Mouse (Mus musculus): ENCODE results near the gene Socs3. TPM values are rescaled to one million over a fixed set of nuclear protein-coding genes. Genes with fewer than 3 reads are reported as not detected.

Gene Socs3
- polyA plus RNA-seq, 1 experiment from 2014 or later, result 13.2 TPM

DNA sequence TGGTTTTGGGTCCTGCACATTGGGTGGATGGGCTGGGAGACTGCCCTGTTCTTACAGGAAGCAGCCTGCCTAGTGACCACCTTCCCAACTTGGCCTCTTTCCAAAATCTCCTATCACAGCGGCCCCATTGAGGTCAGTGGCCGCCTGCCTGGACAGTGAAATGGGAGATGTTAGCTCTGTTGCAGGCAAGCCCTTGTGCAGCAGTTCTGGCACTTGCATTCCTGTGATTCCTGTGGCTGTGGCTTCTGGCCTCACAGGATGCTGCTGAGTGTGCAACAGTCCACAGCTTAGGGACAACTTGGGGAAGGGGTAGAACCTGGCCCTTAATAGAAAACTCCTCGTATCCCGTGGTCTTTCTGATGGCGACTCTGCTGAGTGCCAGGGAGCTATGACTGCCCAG is 33.9 kb upstream of the Socs3 start:
- H3K9me3 ChIP-seq (replicated peaks), result no peaks in the 10 kb centered on the region
- H3K36me3 ChIP-seq, result peaks cover 95% of the 10 kb centered on the region
- DNase-seq (ENCODE audit: low spot score), result no peak
- H3K4me3 ChIP-seq, result no peak overlapping the region
- H3K4me1 ChIP-seq, result peaks cover 15% of the 10 kb centered on the region
- H3K27me3 ChIP-seq (ENCODE audit: low read depth, poor library complexity, severe bottlenecking), result no peaks in the 10 kb centered on the region; the same call in 1 of the 2 replicates
- 88% methylated on average over 5 of the region's 5 CpGs for WGBS
- no peak overlapping the region for H3K27ac ChIP-seq

DNA sequence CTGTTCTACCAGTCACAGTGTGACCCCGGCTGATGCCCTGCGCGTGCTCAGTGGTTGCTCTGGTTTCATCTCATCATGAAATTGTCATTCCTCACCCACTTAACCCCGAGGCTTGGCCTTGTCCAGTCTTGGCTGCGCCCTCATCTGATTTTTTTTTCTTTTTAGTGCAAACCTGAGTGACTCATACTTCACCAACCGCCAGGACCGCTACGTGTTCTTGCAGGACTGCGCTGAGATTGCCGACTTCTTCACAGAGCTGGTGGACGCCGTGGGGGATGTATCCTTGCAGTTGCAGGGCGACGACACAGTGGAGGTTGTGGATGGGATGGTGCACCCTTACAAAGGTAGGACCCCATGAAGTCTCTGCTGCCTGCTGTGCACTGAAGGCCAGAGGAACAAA is 33.3 kb upstream of the Socs3 start:
- H3K4me3 ChIP-seq, result no peak overlapping the region
- H3K36me3 ChIP-seq, result peaks cover 95% of the 10 kb centered on the region
- no peaks in the 10 kb centered on the region for H3K9me3 ChIP-seq (replicated peaks)
- H3K27me3 ChIP-seq (ENCODE audit: low read depth, poor library complexity, severe bottlenecking), result no peaks in the 10 kb centered on the region
- no peak for DNase-seq (ENCODE audit: low spot score)
- 96% methylated on average over 14 of the region's 14 CpGs for WGBS
- no peak overlapping the region for H3K27ac ChIP-seq
- H3K4me1 ChIP-seq, result peaks cover 9% of the 10 kb centered on the region

DNA sequence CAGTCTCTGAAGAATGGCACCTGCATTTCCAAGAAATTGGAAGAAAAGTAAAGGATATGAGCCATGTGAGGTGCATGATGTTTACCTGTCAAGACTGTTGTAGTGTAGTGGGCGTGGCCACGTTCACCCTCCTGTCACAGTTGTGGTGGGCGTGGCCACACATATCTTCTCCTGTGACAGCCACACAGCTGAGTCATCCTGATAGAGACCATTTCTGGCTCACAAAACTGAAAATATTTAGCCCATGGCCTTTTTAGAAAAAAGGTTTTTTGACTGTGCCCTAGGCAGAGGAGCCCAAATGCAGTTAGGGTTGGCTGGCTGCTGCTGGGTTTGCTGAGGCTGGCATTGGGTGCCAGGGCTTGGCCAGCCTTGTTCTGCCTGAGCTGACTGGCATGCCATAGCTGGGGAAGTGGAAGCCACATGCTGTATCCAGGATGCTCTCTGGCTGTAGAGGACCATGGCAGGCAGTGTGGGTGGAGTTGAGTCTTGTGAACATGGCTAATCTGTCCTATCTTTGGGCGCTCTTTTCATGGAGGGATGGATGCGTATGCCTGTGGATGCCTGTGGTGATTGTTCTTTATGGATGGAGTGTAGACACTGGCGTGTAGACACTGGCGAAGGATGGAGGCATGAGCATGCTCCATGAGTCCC is 30.8 kb upstream of the Socs3 start:
- Histone ChIP-seq H3K4me3 (no peak overlapping the region), H3K36me3 (peaks cover 80% of the 10 kb centered on the region), H3K9me3 (replicated peaks) (no peaks in the 10 kb centered on the region), H3K4me1 (peaks cover 10% of the 10 kb centered on the region; the same call in 1 of the 2 replicates), H3K27ac (no peak overlapping the region), H3K27me3 (ENCODE audit: low read depth, poor library complexity, severe bottlenecking) (no peaks in the 10 kb centered on the region)
- no peak for DNase-seq (ENCODE audit: low spot score)
- 91% methylated on average over 7 of the region's 7 CpGs for WGBS

DNA sequence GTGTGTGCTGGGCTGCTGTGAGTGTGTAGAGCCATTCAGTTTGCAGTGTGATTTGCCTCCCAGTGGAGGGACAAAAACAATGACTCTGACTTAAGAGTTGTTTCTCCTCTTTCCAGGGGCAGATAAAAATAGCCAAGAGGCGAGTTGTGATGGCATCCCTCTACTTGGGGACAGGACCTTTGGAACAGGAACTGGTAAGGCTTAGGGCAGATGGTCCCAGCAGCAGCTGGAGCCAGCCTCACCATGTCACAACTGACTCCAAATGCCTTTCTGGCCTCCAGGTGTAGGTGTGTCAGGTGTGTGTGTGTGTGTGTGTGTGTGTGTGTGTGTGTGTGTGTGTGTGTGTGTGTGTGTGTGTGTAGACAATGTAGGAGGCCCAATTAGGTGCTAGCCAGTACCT is 30.2 kb upstream of the Socs3 start:
- Histone ChIP-seq H3K27me3 (ENCODE audit: low read depth, poor library complexity, severe bottlenecking) (no peaks in the 10 kb centered on the region), H3K4me3 (no peak overlapping the region), H3K9me3 (replicated peaks) (no peaks in the 10 kb centered on the region), H3K27ac (no peak overlapping the region), H3K4me1 (peaks cover 15% of the 10 kb centered on the region), H3K36me3 (peaks cover 74% of the 10 kb centered on the region)
- DNase-seq (ENCODE audit: low spot score), result no peak
- WGBS, result 74% methylated on average over 1 of the region's 1 CpGs

DNA sequence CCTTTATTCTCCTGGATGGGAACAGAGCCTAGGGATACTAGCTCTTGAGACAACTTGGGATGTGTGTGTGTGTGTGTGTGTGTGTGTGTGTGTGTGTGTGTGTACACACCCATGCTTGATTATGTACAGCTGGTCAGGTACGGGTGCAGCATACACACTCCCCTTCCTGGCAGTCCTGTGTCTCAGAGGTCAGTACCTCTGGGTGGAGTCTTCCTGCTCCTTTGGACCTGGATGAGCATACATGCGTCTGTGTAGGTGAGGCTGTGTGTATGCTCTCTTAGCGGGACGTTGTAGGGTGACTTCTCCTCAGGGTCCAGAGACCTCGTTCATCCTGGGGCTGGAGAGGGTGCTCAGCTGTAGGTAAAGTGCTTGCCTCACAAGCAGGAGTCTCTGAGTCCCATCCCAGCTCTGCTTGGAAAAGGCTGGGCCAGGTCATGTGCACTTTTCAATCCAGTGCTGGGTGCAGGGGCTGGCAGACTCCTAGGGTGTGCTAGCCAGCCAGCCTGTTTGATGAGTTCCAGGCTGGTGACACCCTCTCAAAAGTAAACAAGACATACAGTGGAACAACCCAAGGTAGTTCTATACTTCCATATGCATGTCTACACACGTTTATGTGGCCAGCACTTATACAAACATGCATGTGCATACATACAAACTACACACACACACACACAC is 29.6 kb upstream of the Socs3 start:
- no peak for DNase-seq (ENCODE audit: low spot score)
- no peak overlapping the region for H3K4me3 ChIP-seq
- no peak overlapping the region for H3K27ac ChIP-seq
- H3K9me3 ChIP-seq (replicated peaks), result no peaks in the 10 kb centered on the region
- WGBS, result 89% methylated on average over 6 of the region's 6 CpGs
- H3K27me3 ChIP-seq (ENCODE audit: low read depth, poor library complexity, severe bottlenecking), result no peaks in the 10 kb centered on the region
- H3K36me3 ChIP-seq, result peaks cover 67% of the 10 kb centered on the region
- peaks cover 21% of the 10 kb centered on the region for H3K4me1 ChIP-seq

DNA sequence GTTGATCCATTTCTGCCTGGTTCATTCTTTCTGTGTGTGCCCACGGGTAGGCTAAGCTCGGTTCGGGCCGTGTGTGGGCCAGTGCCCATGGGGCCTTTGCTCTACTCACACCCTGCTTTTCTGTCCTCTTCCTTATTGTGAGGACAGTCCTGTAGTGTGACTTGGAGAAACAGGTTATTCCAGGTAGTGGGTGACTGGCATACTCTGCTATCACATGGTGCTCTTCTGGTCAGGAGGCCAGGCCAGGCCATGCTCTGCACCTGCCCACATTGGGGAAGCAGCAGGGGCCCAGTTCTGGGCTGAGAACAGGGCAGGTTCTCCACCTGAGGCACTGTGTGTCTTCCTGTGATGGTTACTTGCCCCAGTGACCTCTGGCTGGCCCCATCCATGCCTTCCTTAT is 28.5 kb upstream of the Socs3 start:
- no peaks in the 10 kb centered on the region for H3K27me3 ChIP-seq (ENCODE audit: low read depth, poor library complexity, severe bottlenecking)
- no peaks in the 10 kb centered on the region for H3K9me3 ChIP-seq (replicated peaks)
- WGBS, result 94% methylated on average over 4 of the region's 4 CpGs
- no peak for DNase-seq (ENCODE audit: low spot score)
- H3K27ac ChIP-seq, result no peak overlapping the region
- H3K36me3 ChIP-seq, result peaks cover 56% of the 10 kb centered on the region
- H3K4me1 ChIP-seq, result peaks cover 32% of the 10 kb centered on the region
- no peak overlapping the region for H3K4me3 ChIP-seq

DNA sequence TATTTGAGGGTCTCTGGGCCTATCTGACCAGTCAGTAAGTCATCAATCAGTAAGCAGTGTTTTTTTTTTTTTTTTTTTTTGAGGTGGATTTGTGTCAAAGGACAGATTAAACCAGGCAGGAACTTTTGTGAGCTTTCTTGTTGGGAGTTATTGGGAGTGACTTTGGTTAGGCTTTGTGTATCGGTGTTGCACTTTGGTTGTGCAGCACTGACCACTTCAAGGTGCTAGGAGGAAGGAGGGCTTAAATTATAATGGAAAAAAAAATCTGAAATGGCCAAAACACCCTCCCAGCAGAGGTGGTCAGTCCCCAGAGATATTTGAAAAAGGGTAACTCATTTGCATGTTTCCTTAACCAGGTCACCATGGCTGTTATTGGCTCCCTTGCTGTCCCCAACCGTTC is 27.2 kb upstream of the Socs3 start:
- Histone ChIP-seq H3K36me3 (peaks cover 49% of the 10 kb centered on the region), H3K4me1 (peaks cover 44% of the 10 kb centered on the region), H3K27ac (no peak overlapping the region), H3K27me3 (ENCODE audit: low read depth, poor library complexity, severe bottlenecking) (no peaks in the 10 kb centered on the region), H3K4me3 (no peak overlapping the region), H3K9me3 (replicated peaks) (no peaks in the 10 kb centered on the region)
- DNase-seq (ENCODE audit: low spot score), result no peak
- WGBS, result 98% methylated on average over 2 of the region's 2 CpGs

DNA sequence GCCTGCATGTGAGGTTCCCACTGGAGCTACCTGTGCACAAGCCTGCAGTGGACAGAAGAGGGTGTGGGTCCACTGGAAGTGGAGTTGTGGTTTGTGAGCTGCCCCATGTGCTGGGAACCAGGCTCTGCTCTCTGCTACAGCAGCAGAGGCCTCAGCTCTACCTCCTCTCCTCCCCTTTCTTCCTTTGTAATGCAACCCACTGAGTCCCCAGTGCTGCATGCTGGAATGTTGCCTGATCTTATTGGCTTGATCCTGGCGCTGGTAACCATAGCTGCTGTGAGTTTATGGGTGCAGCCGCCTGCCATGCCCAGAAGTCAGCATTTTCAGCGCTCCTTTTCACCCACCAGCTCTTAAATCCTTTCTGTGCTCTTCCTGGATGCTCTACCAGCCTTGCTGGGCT is 26.2 kb upstream of the Socs3 start:
- no peak overlapping the region for H3K27ac ChIP-seq
- no peaks in the 10 kb centered on the region for H3K9me3 ChIP-seq (replicated peaks)
- H3K36me3 ChIP-seq, result peaks cover 38% of the 10 kb centered on the region
- 30% methylated on average over 3 of the region's 3 CpGs for WGBS
- peaks cover 49% of the 10 kb centered on the region for H3K4me1 ChIP-seq
- H3K27me3 ChIP-seq (ENCODE audit: low read depth, poor library complexity, severe bottlenecking), result no peaks in the 10 kb centered on the region
- no peak overlapping the region for H3K4me3 ChIP-seq
- DNase-seq (ENCODE audit: low spot score), result no peak

DNA sequence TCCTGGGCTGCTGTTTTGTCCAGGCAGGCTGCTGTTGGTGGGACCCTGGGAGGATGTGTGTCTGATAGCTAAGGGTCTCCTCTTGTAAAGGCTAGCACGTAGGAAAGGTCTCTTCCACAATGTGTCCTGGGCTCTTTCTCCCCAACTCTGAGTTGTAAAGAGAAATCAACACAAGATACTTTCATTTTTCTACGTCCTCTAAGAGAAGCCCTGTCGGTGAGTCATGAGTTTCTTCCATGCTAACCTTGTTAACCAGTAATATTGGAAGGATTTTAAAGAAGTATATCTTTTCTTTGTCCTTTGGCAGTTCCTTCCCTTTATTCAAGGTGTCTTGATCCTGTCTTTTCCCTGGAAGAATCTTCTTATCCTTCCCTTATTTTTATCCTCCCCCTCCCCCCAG is 25.8 kb upstream of the Socs3 start:
- Histone ChIP-seq H3K36me3 (peaks cover 34% of the 10 kb centered on the region), H3K4me1 (peaks cover 49% of the 10 kb centered on the region), H3K9me3 (replicated peaks) (no peaks in the 10 kb centered on the region), H3K27ac (no peak overlapping the region), H3K4me3 (no peak overlapping the region), H3K27me3 (ENCODE audit: low read depth, poor library complexity, severe bottlenecking) (no peaks in the 10 kb centered on the region)
- whole genome bisulfite sequencing, result 63% methylated on average over 3 of the region's 3 CpGs
- DNase-seq (ENCODE audit: low spot score), result no peak

DNA sequence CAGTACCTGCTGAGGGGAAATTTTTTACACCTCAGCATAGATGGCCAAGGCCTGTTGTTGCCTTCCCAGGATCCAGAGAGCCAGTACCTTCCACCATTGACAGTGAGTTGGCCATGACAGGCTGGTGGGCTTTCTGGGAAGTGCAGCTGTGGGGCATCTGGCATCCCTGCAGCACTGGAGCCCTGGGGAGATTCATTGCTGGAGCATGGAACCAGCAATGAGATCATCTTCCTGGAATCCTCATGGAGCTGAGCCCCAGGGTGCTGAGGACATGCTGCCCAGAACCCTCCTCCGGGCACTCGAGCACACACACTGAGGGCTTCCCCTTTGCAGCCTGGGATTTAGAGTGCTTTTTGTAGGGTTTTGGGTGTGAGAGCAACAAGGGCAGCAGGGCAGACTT is 25.4 kb upstream of the Socs3 start:
- peaks cover 51% of the 10 kb centered on the region for H3K4me1 ChIP-seq
- H3K27me3 ChIP-seq (ENCODE audit: low read depth, poor library complexity, severe bottlenecking), result no peaks in the 10 kb centered on the region
- no peak overlapping the region for H3K27ac ChIP-seq

DNA sequence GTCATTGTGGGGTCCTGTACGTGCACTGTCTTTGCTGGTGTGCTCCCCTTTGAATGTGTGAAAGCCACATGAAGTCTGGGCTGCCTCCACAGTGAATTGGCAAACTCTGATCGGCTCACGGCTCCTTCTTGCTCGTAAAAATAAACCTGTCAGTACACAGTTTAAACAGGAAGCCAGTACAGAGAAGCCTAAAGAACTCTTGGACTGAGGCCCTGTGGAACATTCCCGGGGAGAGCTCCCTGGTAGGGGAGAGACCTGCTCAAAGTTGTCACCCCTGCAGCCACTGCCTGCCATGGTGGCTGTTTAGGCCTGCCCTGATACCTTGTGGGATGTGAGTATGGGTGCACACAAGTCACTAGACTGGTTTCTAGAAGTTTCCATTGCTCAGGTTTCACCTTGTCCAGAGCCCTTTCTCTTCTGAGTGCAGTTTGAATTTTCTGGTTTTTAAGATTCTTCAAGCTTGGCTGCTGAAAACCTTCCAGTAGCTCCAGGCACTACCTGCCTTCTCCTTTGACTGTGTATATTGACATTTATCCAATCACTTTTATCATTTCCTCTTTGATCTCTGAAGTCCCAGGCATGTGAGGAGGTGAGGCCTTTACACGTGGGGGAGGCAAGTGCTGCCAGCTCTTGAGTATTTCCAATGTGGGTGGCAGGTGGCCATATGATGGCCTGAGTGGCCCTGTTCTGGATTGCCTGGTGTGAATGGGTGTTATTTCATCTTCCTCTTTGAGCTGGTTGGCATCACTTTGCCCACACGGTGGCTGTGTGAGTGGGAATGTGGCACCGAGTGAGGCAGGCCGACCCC is 24.6 kb upstream of the Socs3 start:
- H3K4me3 ChIP-seq, result no peak overlapping the region
- H3K4me1 ChIP-seq, result peaks cover 53% of the 10 kb centered on the region
- H3K27ac ChIP-seq, result no peak overlapping the region
- WGBS, result 58% methylated on average over 9 of the region's 9 CpGs
- no peaks in the 10 kb centered on the region for H3K27me3 ChIP-seq (ENCODE audit: low read depth, poor library complexity, severe bottlenecking)
- peaks cover 22% of the 10 kb centered on the region for H3K36me3 ChIP-seq
- H3K9me3 ChIP-seq (replicated peaks), result no peaks in the 10 kb centered on the region
- DNase-seq (ENCODE audit: low spot score), result no peak

More for the DNA sequence above, 25.4 kb upstream of the Socs3 start:
- DNase-seq (ENCODE audit: low spot score), result no peak
- Histone ChIP-seq H3K9me3 (replicated peaks) (no peaks in the 10 kb centered on the region), H3K36me3 (peaks cover 30% of the 10 kb centered on the region), H3K4me3 (no peak overlapping the region)
- whole genome bisulfite sequencing, result 61% methylated on average over 2 of the region's 2 CpGs

DNA sequence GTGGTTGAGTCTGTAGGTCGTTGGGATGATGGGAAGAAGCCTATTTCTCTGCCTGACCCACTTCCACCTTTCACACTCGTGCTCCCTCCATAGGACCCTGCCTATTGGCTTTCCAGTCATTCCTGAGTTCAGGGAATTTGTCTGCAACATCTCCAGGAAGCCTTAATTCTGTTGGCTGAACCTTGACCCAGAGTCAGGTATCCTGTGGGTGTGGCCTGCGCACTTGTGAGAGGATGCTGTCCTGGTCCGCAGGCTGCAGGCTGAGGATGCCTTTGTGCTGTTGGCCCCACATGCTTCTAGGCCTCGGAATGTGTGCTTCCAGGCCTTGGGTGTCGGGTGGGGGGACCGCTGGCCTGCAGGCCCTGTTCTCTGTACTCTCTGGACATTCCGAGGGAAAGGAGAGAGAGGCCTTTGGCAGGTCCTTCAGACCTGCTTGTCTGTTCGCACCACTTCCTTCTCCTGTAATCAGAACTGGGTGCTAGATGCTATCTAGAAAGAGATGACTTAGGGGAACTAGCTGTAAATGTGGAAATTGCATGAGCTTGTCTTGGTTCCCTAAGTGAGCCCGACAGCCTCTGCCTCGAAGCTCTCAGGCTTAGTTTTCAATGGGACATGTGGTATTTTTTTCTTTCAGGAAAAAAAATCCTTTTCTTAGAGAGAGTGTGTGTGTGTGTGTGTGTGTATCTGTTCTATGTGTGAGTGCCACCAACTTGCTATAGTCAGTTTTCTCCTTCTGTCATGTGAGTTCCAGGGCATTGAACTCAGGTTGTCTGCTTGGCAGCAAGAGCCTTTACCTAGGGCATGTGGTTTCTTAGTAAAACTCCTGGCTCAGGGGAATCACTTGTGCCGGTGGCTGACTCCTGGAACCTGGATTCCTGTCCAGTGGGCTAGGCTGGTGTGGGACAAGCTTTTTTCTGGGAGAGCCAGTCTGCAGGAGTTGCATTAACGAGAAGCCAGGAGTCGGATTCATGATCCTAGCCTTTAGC is 23.6 kb upstream of the Socs3 start:
- Histone ChIP-seq H3K27me3 (ENCODE audit: low read depth, poor library complexity, severe bottlenecking) (no peaks in the 10 kb centered on the region), H3K4me3 (no peak overlapping the region), H3K4me1 (peaks cover 53% of the 10 kb centered on the region), H3K27ac (no peak overlapping the region), H3K36me3 (peaks cover 13% of the 10 kb centered on the region), H3K9me3 (replicated peaks) (no peaks in the 10 kb centered on the region)
- 74% methylated on average over 14 of the region's 14 CpGs for WGBS
- DNase-seq (ENCODE audit: low spot score), result no peak
